Mouse (Mus musculus) intestine, embryonic 14.5 days (tissue): ENCODE data around the gene Smtn. TPM values are rescaled to one million over a fixed set of nuclear protein-coding genes. Genes with fewer than 3 reads are reported as not detected.

Source experiments
- ATAC-seq: fragments of 200-750 bp; cut with Nextera tagmentation; replicated peaks from 2 replicates; pipeline ENCODE4 v1.8.0; 2017; ENCODE audit warnings: low read depth, moderate number of reproducible peaks, moderate TSS enrichment, moderate library complexity; ENCODE audit not compliant: low FRiP score, low TSS enrichment
- DNase-seq: peaks from one replicate; pipeline ENCODE4 v3.0.0-alpha.2; 2018; ENCODE audit warnings: low spot score
- H3K27ac ChIP-seq: fragments of 300-500 bp; sonication (generic); 2 replicates; pipeline ENCODE4 v1.5.1; 2014; ENCODE audit warnings: low read depth, mild to moderate bottlenecking, control low read depth
- H3K27me3 ChIP-seq: fragments of 300-500 bp; sonication (generic); replicated peaks from 2 replicates; pipeline ENCODE4 v1.6.1; 2014; ENCODE audit warnings: low read length, control low read depth; ENCODE audit not compliant: control insufficient read depth, insufficient read depth
- H3K36me3 ChIP-seq: fragments of 300-500 bp; sonication (generic); 2 replicates; pipeline ENCODE4 v1.6.1; 2014; ENCODE audit warnings: low read length, control low read depth; ENCODE audit not compliant: control insufficient read depth, insufficient read depth
- H3K4me1 ChIP-seq: fragments of 300-500 bp; sonication (generic); replicated peaks from 2 replicates; pipeline ENCODE4 v1.6.1; 2014; ENCODE audit warnings: low read length, control low read depth, mixed read lengths; ENCODE audit not compliant: control insufficient read depth, insufficient read depth
- H3K4me2 ChIP-seq: fragments of 300-500 bp; sonication (generic); 2 replicates; pipeline ENCODE4 v1.6.1; 2014; ENCODE audit warnings: low read length
- H3K4me3 ChIP-seq: fragments of 300-500 bp; sonication (generic); 2 replicates; pipeline ENCODE4 v1.5.1; 2014; ENCODE audit warnings: low read depth, low read length, control low read depth, mixed read lengths
- H3K9ac ChIP-seq: fragments of 300-500 bp; sonication (generic); 2 replicates; pipeline ENCODE4 v1.6.1; 2014; ENCODE audit warnings: mild to moderate bottlenecking, low read length
- H3K9me3 ChIP-seq: fragments of 300-500 bp; sonication (generic); 2 replicates; pipeline ENCODE4 v1.6.1; 2016; ENCODE audit warnings: low read length, control low read depth; ENCODE audit not compliant: control insufficient read depth
- WGBS: fragments of 180-500 bp; shearing (Covaris S2); extraction: QIAGEN DNeasy Blood & Tissue Kit; methylation state at CpG from one replicate; pipeline ENCODE4 v1.1.7; 2014; 5-methylcytosine and 5-hydroxymethylcytosine counted together
- polyA plus RNA-seq: library from polyadenylated mRNA; unstranded; fragments of >200 nt; fragmentation: Nextera tagmentation; extraction: Ambion mirVana; gene quantifications from 2 replicates; pipeline ENCODE4 v1.2.1, GENCODE M21; 2014

Gene Smtn
- polyA plus RNA-seq, 1 experiment from 2014 or later, result 87.0 TPM

DNA sequence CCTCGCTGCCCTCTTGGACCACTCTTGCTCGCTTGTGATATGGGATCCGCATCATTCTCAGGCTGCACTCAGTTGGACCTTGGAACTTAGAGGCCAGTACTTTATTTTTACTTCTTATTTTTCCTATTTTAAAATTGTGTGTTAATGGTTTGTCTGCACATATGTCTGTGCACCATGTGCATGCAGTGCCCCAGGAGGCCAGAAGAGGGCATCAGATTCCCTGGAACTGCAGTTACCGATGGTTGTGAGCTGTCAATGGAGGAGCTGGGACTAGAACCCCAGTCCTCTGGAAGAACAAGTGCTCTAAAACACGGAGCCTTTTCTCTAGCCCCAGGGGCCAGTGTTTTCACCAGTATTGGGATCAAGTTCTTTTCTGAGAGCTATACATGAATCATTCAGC is 4.0 kb upstream of the Smtn start:
- Histone ChIP-seq H3K27ac (no peak overlapping the region), H3K27me3 (no peaks in the 10 kb centered on the region), H3K9ac (no peak overlapping the region), H3K4me3 (no peak overlapping the region), H3K9me3 (peaks cover 7% of the 10 kb centered on the region; the same call in 1 of the 2 replicates), H3K4me2 (no peak overlapping the region), H3K4me1 (peaks cover 7% of the 10 kb centered on the region; the same call in 1 of the 2 replicates), H3K36me3 (no peaks in the 10 kb centered on the region)
- DNase-seq (no peak), ATAC-seq (no peak)
- WGBS, result 97% methylated on average over 5 of the region's 5 CpGs

DNA sequence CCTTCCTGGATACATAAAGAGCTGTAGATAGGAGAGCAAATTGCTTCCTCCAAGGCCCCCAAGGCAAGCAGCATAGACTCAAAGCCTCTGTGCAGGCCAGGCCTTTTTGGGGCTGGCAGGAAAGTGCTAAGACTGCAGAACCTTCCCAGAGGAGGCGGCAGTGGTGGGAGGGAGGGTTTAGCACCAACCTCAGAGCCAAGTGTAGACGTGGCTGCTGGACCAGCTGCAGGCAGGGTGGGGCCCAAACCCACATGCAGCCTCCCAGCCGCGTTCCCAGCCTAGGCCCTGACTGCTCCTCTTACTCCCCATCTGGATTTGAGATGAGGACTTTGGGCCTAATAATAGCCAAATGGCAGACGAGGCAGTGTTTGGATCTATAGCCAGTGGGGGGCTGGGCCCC is 2.6 kb upstream of the Smtn start:
- no peak overlapping the region for H3K4me3 ChIP-seq
- H3K9ac ChIP-seq, result no peak overlapping the region
- peaks cover 14% of the 10 kb centered on the region for H3K4me1 ChIP-seq
- ATAC-seq (no peak), DNase-seq (no peak)
- no peaks in the 10 kb centered on the region for H3K36me3 ChIP-seq
- peaks cover 7% of the 10 kb centered on the region; the same call in 1 of the 2 replicates for H3K9me3 ChIP-seq
- no peak overlapping the region for H3K4me2 ChIP-seq
- no peak overlapping the region for H3K27ac ChIP-seq
- no peaks in the 10 kb centered on the region for H3K27me3 ChIP-seq
- 36% methylated on average over 5 of the region's 5 CpGs for WGBS

DNA sequence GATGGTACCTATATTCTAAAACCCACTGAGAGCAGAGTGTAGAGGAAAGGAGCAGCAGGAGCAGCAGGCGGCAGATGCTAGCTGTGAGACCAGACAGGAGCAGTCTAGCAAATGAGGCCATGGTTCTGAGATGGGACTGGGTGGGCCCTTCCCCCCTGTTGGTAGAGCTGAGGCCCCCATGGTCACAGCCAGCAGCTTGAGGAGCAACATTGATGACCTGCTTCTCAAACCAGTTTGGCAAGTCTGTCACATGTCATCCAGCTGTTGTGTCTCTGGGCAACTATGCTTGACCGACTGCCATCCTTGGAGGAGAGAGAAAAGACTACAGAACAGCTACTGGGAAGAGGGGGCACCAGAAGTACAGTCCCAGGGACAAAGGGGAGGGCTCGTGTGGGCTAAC is 1.5 kb upstream of the Smtn start:
- no peak for DNase-seq

DNA sequence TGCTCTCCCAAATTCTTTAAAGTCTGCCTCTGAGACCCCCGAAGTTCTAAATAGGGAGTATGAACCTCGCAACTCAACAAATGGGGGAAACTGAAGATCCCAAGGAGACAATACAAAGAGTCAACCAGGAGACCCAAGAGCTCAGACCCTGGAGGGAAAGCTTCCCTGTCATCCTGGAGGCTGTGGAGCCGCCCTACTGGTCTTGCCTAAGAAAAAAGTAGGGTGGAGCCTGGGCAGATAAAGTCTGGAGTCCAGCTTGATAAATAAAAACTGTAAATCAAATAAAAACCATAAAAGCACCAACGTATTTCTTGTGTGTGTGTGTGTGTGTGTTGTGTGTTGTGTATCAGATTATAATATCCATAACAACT is 601 bp downstream of the Smtn start:
- H3K36me3 ChIP-seq, result peaks cover 7% of the 10 kb centered on the region
- WGBS, result 75% methylated on average over 4 of the region's 4 CpGs
- peaks cover 6% of the 10 kb centered on the region; the same call in 1 of the 2 replicates for H3K9me3 ChIP-seq
- ATAC-seq (no peak), DNase-seq (no peak)
- H3K9ac ChIP-seq, result peak overlapping the region; percentile 31; the same call in 1 of the 2 replicates
- H3K27ac ChIP-seq, result no peak overlapping the region
- peak overlapping the region; percentile 73 for H3K4me2 ChIP-seq
- peaks cover 31% of the 10 kb centered on the region for H3K4me1 ChIP-seq
- H3K27me3 ChIP-seq, result no peaks in the 10 kb centered on the region
- peak overlapping the region; percentile 67 for H3K4me3 ChIP-seq

More for the DNA sequence above, 1.5 kb upstream of the Smtn start:
- 68% methylated on average over 3 of the region's 3 CpGs for WGBS
- Histone ChIP-seq H3K4me1 (peaks cover 24% of the 10 kb centered on the region), H3K4me2 (no peak overlapping the region), H3K27me3 (no peaks in the 10 kb centered on the region), H3K36me3 (no peaks in the 10 kb centered on the region), H3K9ac (no peak overlapping the region), H3K9me3 (peaks cover 7% of the 10 kb centered on the region; the same call in 1 of the 2 replicates), H3K4me3 (no peak overlapping the region), H3K27ac (no peak overlapping the region)
- ATAC-seq, result no peak

DNA sequence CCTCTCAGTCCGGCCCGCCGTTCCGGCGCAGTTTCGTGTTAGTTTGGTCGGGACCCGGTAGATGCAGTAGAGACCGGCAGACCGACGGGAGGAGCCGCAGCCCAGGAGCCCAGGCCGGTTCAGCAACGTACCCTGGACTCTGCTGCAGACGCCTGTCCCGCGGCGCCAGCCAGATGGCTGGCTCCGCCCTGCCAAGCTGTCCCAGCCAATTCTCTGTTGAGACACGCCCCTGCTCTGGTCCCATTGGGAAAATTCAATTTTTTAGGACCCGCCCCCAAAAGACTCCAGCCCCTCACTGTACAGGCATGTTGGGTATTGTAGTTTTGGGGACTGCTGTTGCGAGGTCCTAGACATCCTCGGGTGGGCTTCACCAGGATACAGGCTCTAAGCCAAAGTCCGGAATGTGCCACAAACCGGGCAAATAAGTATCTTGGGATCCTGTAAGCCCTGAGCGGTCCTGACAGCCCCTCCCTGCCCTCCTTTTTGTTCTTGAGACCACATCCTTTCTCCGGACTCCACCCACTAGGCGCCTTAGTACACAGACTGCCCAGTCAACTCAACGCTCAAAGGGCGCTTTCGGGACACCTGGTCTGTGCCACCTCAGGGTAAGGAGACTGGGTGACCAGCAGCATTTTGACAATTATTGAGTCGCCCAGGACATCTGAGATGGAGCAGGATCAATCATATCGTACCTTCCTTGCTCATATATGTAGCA is 1.1 kb downstream of the Smtn start:
- WGBS, result 4% methylated on average over 33 of the region's 33 CpGs
- Histone ChIP-seq H3K27ac (peak overlapping the region; percentile 69), H3K27me3 (no peaks in the 10 kb centered on the region), H3K4me2 (peak overlapping the region; percentile 73), H3K4me1 (peaks cover 34% of the 10 kb centered on the region), H3K9ac (peak overlapping the region; percentile 76), H3K4me3 (peak overlapping the region; percentile 67), H3K36me3 (peaks cover 9% of the 10 kb centered on the region), H3K9me3 (peaks cover 1% of the 10 kb centered on the region; the same call in 1 of the 2 replicates)
- DNase-seq (peak; percentile 90), ATAC-seq (peak; percentile 87)

DNA sequence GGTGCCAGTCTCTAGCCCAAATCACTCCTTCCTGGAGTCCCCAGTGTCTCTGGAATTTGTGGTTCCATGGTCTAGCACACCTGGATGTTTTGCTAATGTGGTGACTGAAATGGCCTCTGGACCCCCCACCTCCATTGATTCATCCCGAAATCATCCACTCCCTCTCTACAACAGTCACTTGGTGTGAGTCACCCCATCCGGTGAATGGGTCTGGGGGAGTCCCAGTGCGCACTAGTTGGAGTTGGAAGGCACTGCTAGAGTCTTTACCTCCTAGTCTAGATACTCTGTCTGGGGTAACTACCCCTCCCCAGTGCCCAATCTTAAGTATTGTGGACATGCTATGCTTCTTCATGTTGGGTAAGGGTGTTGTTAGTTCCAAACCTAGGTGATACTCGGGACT is 2.1 kb downstream of the Smtn start:
- 63% methylated on average over 4 of the region's 4 CpGs for WGBS
- Histone ChIP-seq H3K9me3 (no peaks in the 10 kb centered on the region), H3K36me3 (peaks cover 18% of the 10 kb centered on the region), H3K4me2 (peak overlapping the region; percentile 73), H3K27me3 (no peaks in the 10 kb centered on the region), H3K4me1 (peaks cover 34% of the 10 kb centered on the region), H3K4me3 (peak overlapping the region; percentile 67), H3K9ac (peak overlapping the region; percentile 76), H3K27ac (no peak overlapping the region; the same call in 1 of the 2 replicates)
- ATAC-seq, result no peak
- DNase-seq, result no peak

DNA sequence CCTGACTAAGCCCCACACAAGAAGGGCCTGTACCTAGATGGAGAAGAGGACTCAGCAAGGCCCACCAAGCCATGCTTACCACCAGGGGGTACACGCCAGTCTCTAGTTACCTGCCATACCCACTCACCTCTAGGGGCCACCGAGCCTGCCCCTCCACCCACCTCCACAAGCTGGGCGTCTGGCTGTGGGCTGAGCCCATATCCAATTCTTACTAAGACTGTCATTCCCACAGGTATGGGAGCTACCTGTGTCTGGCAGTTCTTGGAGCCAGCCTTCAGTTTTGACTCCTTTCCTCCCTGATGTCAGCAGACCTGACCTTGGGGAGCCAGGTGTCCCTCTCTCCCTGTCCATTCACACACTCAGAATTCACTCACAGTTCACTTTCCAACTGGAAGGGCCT is 2.7 kb downstream of the Smtn start:
- no peak for ATAC-seq
- Histone ChIP-seq H3K36me3 (peaks cover 24% of the 10 kb centered on the region), H3K9me3 (no peaks in the 10 kb centered on the region), H3K27me3 (no peaks in the 10 kb centered on the region), H3K4me1 (peaks cover 34% of the 10 kb centered on the region), H3K4me3 (peak overlapping the region; percentile 67), H3K27ac (no peak overlapping the region), H3K9ac (peak overlapping the region; percentile 76; the same call in 1 of the 2 replicates), H3K4me2 (peak overlapping the region; percentile 73)
- DNase-seq, result no peak
- 85% methylated on average over 3 of the region's 3 CpGs for WGBS

DNA sequence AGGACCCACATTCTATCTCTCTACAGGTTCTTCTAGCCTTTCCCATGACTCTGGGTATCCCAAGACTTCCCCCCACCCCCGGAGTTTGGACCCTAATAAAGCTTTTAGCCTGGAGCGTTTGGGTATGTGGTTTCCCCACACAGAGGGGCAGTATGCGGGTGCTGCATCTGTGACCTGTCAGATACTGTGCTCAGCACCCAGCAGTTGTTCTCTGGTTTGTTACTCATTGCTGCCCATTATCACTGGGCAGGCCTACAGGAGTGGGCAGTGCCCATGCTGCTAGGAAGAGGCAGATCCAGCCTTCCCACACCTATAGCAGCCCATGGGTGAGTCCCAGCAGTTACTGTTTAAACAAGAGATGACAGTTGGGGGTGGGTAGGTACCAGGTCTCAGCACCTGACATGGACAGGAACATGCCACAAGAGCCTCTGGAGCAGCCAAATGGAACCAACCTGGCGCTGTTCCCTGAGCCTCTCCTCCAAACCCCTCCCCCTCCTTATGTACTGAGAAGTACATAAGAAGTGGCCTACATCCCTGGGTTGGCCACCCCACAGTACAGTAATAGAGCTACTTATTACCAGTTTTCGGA is 3.6 kb downstream of the Smtn start:
- ATAC-seq (no peak), DNase-seq (no peak)
- Histone ChIP-seq H3K9ac (no peak overlapping the region), H3K4me1 (peaks cover 34% of the 10 kb centered on the region), H3K27ac (peak overlapping the region; percentile 92), H3K9me3 (no peaks in the 10 kb centered on the region), H3K36me3 (peaks cover 33% of the 10 kb centered on the region), H3K4me2 (peak overlapping the region; percentile 73), H3K27me3 (no peaks in the 10 kb centered on the region), H3K4me3 (peak overlapping the region; percentile 50; the same call in 1 of the 2 replicates)
- WGBS, result 92% methylated on average over 5 of the region's 5 CpGs
